Mouse (Mus musculus) granulocyte monocyte progenitor cell, adult 5-6 weeks (primary cell): ENCODE data around the gene Arid4a. TPM values are rescaled to one million over a fixed set of nuclear protein-coding genes. Genes with fewer than 3 reads are reported as not detected.

ENCODE experiments used
- ATAC-seq: replicated peaks from 2 replicates; pipeline ENCODE4 v1.8.0; 2016; ENCODE audit warnings: mild to moderate bottlenecking, moderate TSS enrichment, inconsistent platforms; ENCODE audit not compliant: poor library complexity, severe bottlenecking
- total RNA-seq, 2 experiments: library from RNA; stranded (forward) in 1 of 2; stranded (reverse) in 1 of 2; fragments of 200-712, 200-1000 nt in 1 of 2; fragments of >200 nt in 1 of 2; fragmentation: Nextera tagmentation in 1 of 2; gene quantifications; 2 replicates each; pipeline ENCODE4 v1.2.3; 2014 to 2017

The Arid4a gene
- total RNA-seq, 2 experiments from 2014 or later, result 26.9 to 46.0 TPM

- ATAC-seq, result peak; percentile 84
Measured at GRCm38 (mm10) chr12:71136974-71137491, 121.2 kb downstream of the Arid4a start.

GRCm38 (mm10) chr12:71137686-71138085, 121.9 kb downstream of the Arid4a start:
- ATAC-seq, result no peak

- ATAC-seq, result no peak
Measured at GRCm38 (mm10) chr12:71139258-71139828, 123.6 kb downstream of the Arid4a start.

GRCm38 (mm10) chr12:71141189-71141588, 125.4 kb downstream of the Arid4a start:
- ATAC-seq, result no peak

GRCm38 (mm10) chr12:71147641-71148040, 131.9 kb downstream of the Arid4a start:
- ATAC-seq, result 0 out of 2 replicates have a peak, but pooled peaks have one; percentile 30

Other genes starting within 250 kb of the Arid4a start
- 2.6 and 4.1 TPM in 2 replicates for gene Frmd6, start 190.5 kb upstream of the Arid4a start, total RNA-seq (2014; fragmentation: Nextera tagmentation)
- gene Frmd6, start 190.5 kb upstream of the Arid4a start, total RNA-seq (2017), result 4.1 and 7.4 TPM in 2 replicates
- gene Actr10, start 78.1 kb upstream of the Arid4a start, total RNA-seq (2014; fragmentation: Nextera tagmentation), result 52.2 and 73.9 TPM in 2 replicates
- gene Actr10, start 78.1 kb upstream of the Arid4a start, total RNA-seq (2017), result 65.9 and 74.6 TPM in 2 replicates
- 400 and 405 TPM in 2 replicates for gene Psma3, start 41.4 kb upstream of the Arid4a start, total RNA-seq (2014; fragmentation: Nextera tagmentation)
- 401 and 460 TPM in 2 replicates for gene Psma3, start 41.4 kb upstream of the Arid4a start, total RNA-seq (2017)
- not detected in 2 replicates for gene Tomm20l, start 95.4 kb downstream of the Arid4a start, total RNA-seq (2014; fragmentation: Nextera tagmentation)
- gene Tomm20l, start 95.4 kb downstream of the Arid4a start, total RNA-seq (2017), result not detected in 2 replicates
- gene Timm9, start 120.7 kb downstream of the Arid4a start, total RNA-seq (2014; fragmentation: Nextera tagmentation), result 86.1 and 90.9 TPM in 2 replicates
- gene Timm9, start 120.7 kb downstream of the Arid4a start, total RNA-seq (2017), result 70.5 and 74.0 TPM in 2 replicates
- gene 2700049A03Rik, start 120.9 kb downstream of the Arid4a start, total RNA-seq (2014; fragmentation: Nextera tagmentation), result 18.0 and 20.9 TPM in 2 replicates
- 11.8 and 17.8 TPM in 2 replicates for gene 2700049A03Rik, start 120.9 kb downstream of the Arid4a start, total RNA-seq (2017)